8 mouse cellular contexts compared by ENCODE assay signal in genomic region chr11:78162504-78162903, GRCm38 (mm10). TPM values are rescaled to one million over a fixed set of nuclear protein-coding genes. Genes with fewer than 3 reads are reported as not detected.
DNase-seq lines count a peak whose midpoint lies in the region; ATAC-seq and TF ChIP-seq lines count a peak whose summit lies in the region.

No protein-coding gene starts in this region.

- no peak for ATAC-seq in heart, embryonic 16.5 days (replicated peaks; ENCODE audit: extremely low read depth, insufficient read depth, low FRiP score)
- no peak for ATAC-seq in forebrain, embryonic 16.5 days
- ATAC-seq in kidney, postnatal 0 days (replicated peaks; ENCODE audit: low FRiP score, low read depth) = no peak
- ATAC-seq in midbrain, embryonic 15.5 days (replicated peaks) = no peak

- H3K36me3 ChIP-seq in heart, embryonic 16.5 days (ENCODE audit: control insufficient read depth, insufficient read depth) = peaks cover 31% of the 10 kb centered on the region
- H3K36me3 ChIP-seq in forebrain, embryonic 16.5 days (ENCODE audit: control insufficient read depth, insufficient read depth) = peaks cover 34% of the 10 kb centered on the region
- peaks cover 34% of the 10 kb centered on the region for H3K36me3 ChIP-seq in kidney, postnatal 0 days (ENCODE audit: insufficient read depth, low read length)
- peaks cover 24% of the 10 kb centered on the region for H3K36me3 ChIP-seq in midbrain, embryonic 15.5 days (replicated peaks)

- no peak for DNase-seq in heart, adult 8-10 months (ENCODE audit: low spot score)
- peak; percentile 83 for DNase-seq in adrenal gland, postnatal 14 days
- DNase-seq in kidney, postnatal 0 days (ENCODE audit: low spot score) = no peak
- no peak for DNase-seq in testis, postnatal 10 days (ENCODE audit: low spot score)
- DNase-seq in embryo, embryonic 9.5 days (ENCODE audit: extremely low spot score) = no peak

- no peak overlapping the region; the same call in 1 of the 2 replicates for H3K4me3 ChIP-seq in heart, embryonic 16.5 days (ENCODE audit: low read length)
- peak overlapping the region; percentile 14; the same call in 1 of the 2 replicates for H3K4me3 ChIP-seq in forebrain, embryonic 16.5 days (replicated peaks; ENCODE audit: low read length)
- no peak overlapping the region; the same call in 1 of the 2 replicates for H3K4me3 ChIP-seq in kidney, postnatal 0 days (replicated peaks; ENCODE audit: low read depth, low read length)
- peak overlapping the region; percentile 69 for H3K4me3 ChIP-seq in midbrain, embryonic 15.5 days

- no peaks in the 10 kb centered on the region for H3K9me3 ChIP-seq in heart, embryonic 16.5 days (replicated peaks; ENCODE audit: control insufficient read depth, low read length)
- no peaks in the 10 kb centered on the region for H3K9me3 ChIP-seq in forebrain, embryonic 16.5 days (ENCODE audit: control insufficient read depth, low read length)
- no peaks in the 10 kb centered on the region for H3K9me3 ChIP-seq in kidney, postnatal 0 days (replicated peaks; ENCODE audit: low read length)
- H3K9me3 ChIP-seq in midbrain, embryonic 15.5 days = no peaks in the 10 kb centered on the region

- 63% methylated on average over 6 of the region's 6 CpGs for WGBS in heart, embryonic 16.5 days
- 27% methylated on average over 6 of the region's 6 CpGs for WGBS in forebrain, embryonic 16.5 days
- 32% methylated on average over 6 of the region's 6 CpGs for WGBS in kidney, postnatal 0 days
- 32% methylated on average over 6 of the region's 6 CpGs for WGBS in midbrain, embryonic 15.5 days

- H3K4me2 ChIP-seq in heart, embryonic 16.5 days (ENCODE audit: low read depth, low read length) = peak overlapping the region; percentile 92
- H3K4me2 ChIP-seq in forebrain, embryonic 16.5 days (ENCODE audit: low read length) = peak overlapping the region; percentile 68
- H3K4me2 ChIP-seq in kidney, postnatal 0 days (ENCODE audit: low read length) = peak overlapping the region; percentile 90
- peak overlapping the region; percentile 72 for H3K4me2 ChIP-seq in midbrain, embryonic 15.5 days

- no peaks in the 10 kb centered on the region for H3K27me3 ChIP-seq in heart, embryonic 16.5 days (ENCODE audit: control insufficient read depth, insufficient read depth, low read length)
- no peaks in the 10 kb centered on the region for H3K27me3 ChIP-seq in forebrain, embryonic 16.5 days (replicated peaks; ENCODE audit: control insufficient read depth, insufficient read depth, low read length)
- no peaks in the 10 kb centered on the region for H3K27me3 ChIP-seq in kidney, postnatal 0 days (ENCODE audit: insufficient read depth, low read length)
- no peaks in the 10 kb centered on the region for H3K27me3 ChIP-seq in midbrain, embryonic 15.5 days (replicated peaks)

- H3K27ac ChIP-seq in heart, embryonic 16.5 days (ENCODE audit: low read length) = no peak overlapping the region; the same call in 1 of the 2 replicates
- H3K27ac ChIP-seq in forebrain, embryonic 16.5 days (ENCODE audit: low read length) = peak overlapping the region; percentile 98; the same call in 1 of the 2 replicates
- H3K27ac ChIP-seq in kidney, postnatal 0 days = peak overlapping the region; percentile 98
- peak overlapping the region; percentile 92 for H3K27ac ChIP-seq in midbrain, embryonic 15.5 days

- peak overlapping the region; percentile 14 for H3K9ac ChIP-seq in heart, embryonic 16.5 days (ENCODE audit: low read length)
- peak overlapping the region; percentile 99; the same call in 1 of the 2 replicates for H3K9ac ChIP-seq in forebrain, embryonic 16.5 days (replicated peaks; ENCODE audit: low read depth, low read length)
- H3K9ac ChIP-seq in kidney, postnatal 0 days (ENCODE audit: low read depth, low read length) = 0 out of 2 replicates have a peak overlapping the region, but pooled peaks have one; percentile 93
- 0 out of 2 replicates have a peak overlapping the region, but pooled peaks have one; percentile 95 for H3K9ac ChIP-seq in midbrain, embryonic 15.5 days

- peaks cover 36% of the 10 kb centered on the region for H3K4me1 ChIP-seq in heart, embryonic 16.5 days (ENCODE audit: control insufficient read depth, insufficient read depth, low read length)
- H3K4me1 ChIP-seq in forebrain, embryonic 16.5 days (replicated peaks; ENCODE audit: control insufficient read depth, insufficient read depth, low read length) = peaks cover 35% of the 10 kb centered on the region
- H3K4me1 ChIP-seq in kidney, postnatal 0 days (replicated peaks; ENCODE audit: insufficient read depth, low read length) = peaks cover 33% of the 10 kb centered on the region
- peaks cover 40% of the 10 kb centered on the region for H3K4me1 ChIP-seq in midbrain, embryonic 15.5 days

- no peak for TF ChIP-seq CTCF in kidney, postnatal 0 days (IDR thresholded peaks at IDR 0.05; ENCODE audit: low read depth)

RNA-seq across cellular contexts. Expression of gene Traf4, which starts 2.9 kb away (rescaled TPM):
- 37.3 and 39.1 TPM in 2 replicates for polyA plus RNA-seq in heart, embryonic 16.5 days (2015; fragmentation: Nextera tagmentation; extraction: Ambion mirVana)
- total RNA-seq in heart, adult 8-10 months (2022) = 1 to 10 TPM; 3.4 to 4.3 (median 3.7) TPM
- total RNA-seq in adrenal gland, postnatal 14 days (2021) = 47.2 and 50.7 TPM in 2 replicates
- polyA plus RNA-seq in forebrain, embryonic 16.5 days (2015; fragmentation: Nextera tagmentation; extraction: Ambion mirVana) = 122 and 124 TPM in 2 replicates
- 79.2 and 79.6 TPM in 2 replicates for polyA plus RNA-seq in kidney, postnatal 0 days (2015; fragmentation: Nextera tagmentation; extraction: Ambion mirVana)
- 101 and 107 TPM in 2 replicates for polyA plus RNA-seq in midbrain, embryonic 15.5 days (2015; fragmentation: Nextera tagmentation; extraction: Ambion mirVana)

RNA-seq across cellular contexts. Expression of gene Nek8, which starts 14.0 kb away (rescaled TPM):
- polyA plus RNA-seq in heart, embryonic 16.5 days (2015; fragmentation: Nextera tagmentation; extraction: Ambion mirVana) = 17.7 TPM in 2 replicates
- 1 to 10 TPM; 2.0 to 3.2 (median 2.3) TPM for total RNA-seq in heart, adult 8-10 months (2022)
- 8.5 and 9.0 TPM in 2 replicates for total RNA-seq in adrenal gland, postnatal 14 days (2021)
- 5.1 and 6.0 TPM in 2 replicates for polyA plus RNA-seq in forebrain, embryonic 16.5 days (2015; fragmentation: Nextera tagmentation; extraction: Ambion mirVana)
- 18.2 and 19.9 TPM in 2 replicates for polyA plus RNA-seq in kidney, postnatal 0 days (2015; fragmentation: Nextera tagmentation; extraction: Ambion mirVana)
- 6.5 and 7.3 TPM in 2 replicates for polyA plus RNA-seq in midbrain, embryonic 15.5 days (2015; fragmentation: Nextera tagmentation; extraction: Ambion mirVana)

RNA-seq across cellular contexts. Expression of gene Tlcd1, which starts 14.0 kb away (rescaled TPM):
- polyA plus RNA-seq in heart, embryonic 16.5 days (2015; fragmentation: Nextera tagmentation; extraction: Ambion mirVana) = 14.2 and 16.1 TPM in 2 replicates
- 1 to 10 TPM; 2.9 to 7.1 (median 5.0) TPM for total RNA-seq in heart, adult 8-10 months (2022)
- 36.4 and 46.4 TPM in 2 replicates for total RNA-seq in adrenal gland, postnatal 14 days (2021)
- polyA plus RNA-seq in forebrain, embryonic 16.5 days (2015; fragmentation: Nextera tagmentation; extraction: Ambion mirVana) = 5.4 and 6.5 TPM in 2 replicates
- 43.4 and 46.6 TPM in 2 replicates for polyA plus RNA-seq in kidney, postnatal 0 days (2015; fragmentation: Nextera tagmentation; extraction: Ambion mirVana)
- 7.4 and 7.6 TPM in 2 replicates for polyA plus RNA-seq in midbrain, embryonic 15.5 days (2015; fragmentation: Nextera tagmentation; extraction: Ambion mirVana)

RNA-seq across cellular contexts. Expression of gene Rpl23a, which starts 20.9 kb away (rescaled TPM):
- 708 and 711 TPM in 2 replicates for polyA plus RNA-seq in heart, embryonic 16.5 days (2015; fragmentation: Nextera tagmentation; extraction: Ambion mirVana)
- total RNA-seq in heart, adult 8-10 months (2022) = 100 to 1,000 TPM; 760 to 870 (median 833) TPM
- total RNA-seq in adrenal gland, postnatal 14 days (2021) = 1,759 and 1,890 TPM in 2 replicates
- polyA plus RNA-seq in forebrain, embryonic 16.5 days (2015; fragmentation: Nextera tagmentation; extraction: Ambion mirVana) = 758 and 831 TPM in 2 replicates
- polyA plus RNA-seq in kidney, postnatal 0 days (2015; fragmentation: Nextera tagmentation; extraction: Ambion mirVana) = 1,409 and 1,636 TPM in 2 replicates
- polyA plus RNA-seq in midbrain, embryonic 15.5 days (2015; fragmentation: Nextera tagmentation; extraction: Ambion mirVana) = 695 and 703 TPM in 2 replicates

RNA-seq across cellular contexts. Expression of gene Rab34, which starts 25.7 kb away (rescaled TPM):
- polyA plus RNA-seq in heart, embryonic 16.5 days (2015; fragmentation: Nextera tagmentation; extraction: Ambion mirVana) = 51.5 and 60.8 TPM in 2 replicates
- 1 to 10 TPM; 6.8 to 8.7 (median 8.1) TPM for total RNA-seq in heart, adult 8-10 months (2022)
- 89.2 and 92.2 TPM in 2 replicates for total RNA-seq in adrenal gland, postnatal 14 days (2021)
- polyA plus RNA-seq in forebrain, embryonic 16.5 days (2015; fragmentation: Nextera tagmentation; extraction: Ambion mirVana) = 53.9 and 56.9 TPM in 2 replicates
- polyA plus RNA-seq in kidney, postnatal 0 days (2015; fragmentation: Nextera tagmentation; extraction: Ambion mirVana) = 129 and 131 TPM in 2 replicates
- 56.3 and 61.5 TPM in 2 replicates for polyA plus RNA-seq in midbrain, embryonic 15.5 days (2015; fragmentation: Nextera tagmentation; extraction: Ambion mirVana)

Comparison
In these comparisons a context has a peak if more than half of its experiments do, and no peak if none do; other contexts are left out.
1. H3K4me3 ChIP-seq: peak in forebrain, embryonic 16.5 days (single experiment) and midbrain, embryonic 15.5 days (single experiment); none in heart, embryonic 16.5 days (single experiment) and kidney, postnatal 0 days (single experiment).
2. H3K9ac ChIP-seq: peak in every context shown above with its lines; median percentile 99 in forebrain, embryonic 16.5 days; 95 in midbrain, embryonic 15.5 days; 93 in kidney, postnatal 0 days; 14 in heart, embryonic 16.5 days.
3. Peak in every context shown above with its lines, with median percentiles within 50 percentile points of each other: H3K4me2 ChIP-seq.